Mouse (Mus musculus) spleen, adult 2 months (tissue): ENCODE measurements around the gene Dpp6. TPM values are rescaled to one million over a fixed set of nuclear protein-coding genes. Genes with fewer than 3 reads are reported as not detected.

Experiments
- DNase-seq, 2 experiments: peaks; one replicate each; pipeline versions ENCODE4 v3.0.0 to v3.0.0-alpha.2; 2012 to 2021; ENCODE audit warnings: low spot score in 2 of 2, low read depth in 1 of 2
- H3K27ac ChIP-seq: fragments of 200-500 bp; 2 replicates; pipeline ENCODE4 v1.5.1; 2012; ENCODE audit warnings: low read length, inconsistent platforms; ENCODE audit not compliant: insufficient read depth
- H3K27me3 ChIP-seq: fragments of 200-500 bp; 2 replicates; pipeline ENCODE4 v1.6.1; 2012; ENCODE audit warnings: mild to moderate bottlenecking, moderate library complexity, low read length, inconsistent platforms; ENCODE audit not compliant: control insufficient read depth, insufficient read depth
- H3K36me3 ChIP-seq: fragments of 200-500 bp; 2 replicates; pipeline ENCODE4 v1.6.1; 2012; ENCODE audit warnings: mild to moderate bottlenecking, low read length, inconsistent platforms; ENCODE audit not compliant: control insufficient read depth, insufficient read depth
- H3K4me1 ChIP-seq: fragments of 200-500 bp; 2 replicates; pipeline ENCODE4 v1.6.1; 2011; ENCODE audit warnings: inconsistent platforms; ENCODE audit not compliant: control insufficient read depth, insufficient read depth, insufficient read length
- H3K4me3 ChIP-seq: fragments of 200-500 bp; 2 replicates; pipeline ENCODE4 v1.5.1; 2011; ENCODE audit warnings: mild to moderate bottlenecking, inconsistent platforms; ENCODE audit not compliant: insufficient read depth, insufficient read length; ENCODE audit errors: extremely low read depth
- CTCF ChIP-seq: fragments of 200-500 bp; IDR thresholded peaks from 2 replicates; pipeline ENCODE4 v1.5.1; 2011; ENCODE audit warnings: mild to moderate bottlenecking, inconsistent platforms; ENCODE audit not compliant: insufficient read depth, insufficient read length, insufficient replicate concordance; ENCODE audit errors: extremely low read depth
- POLR2A ChIP-seq: fragments of 200-500 bp; IDR thresholded peaks from 2 replicates; pipeline ENCODE4 v1.6.1; 2011; ENCODE audit warnings: low read depth, low read length, inconsistent platforms
- WGBS: fragments of 180-500 bp; shearing (Covaris S2); methylation state at CpG from one replicate; pipeline ENCODE4 v1.1.7; 2018; 5-methylcytosine and 5-hydroxymethylcytosine counted together
- polyA plus RNA-seq: library from polyadenylated mRNA; depleted of rRNA; stranded (reverse); fragments of >200 nt; gene quantifications from 2 replicates; pipeline ENCODE4 v1.2.3, GENCODE M21; 2012

Dpp6 gene
- polyA plus RNA-seq, 1 experiment: 0.11 TPM

GRCm38 (mm10) chr5:27191242-27191969 lies 374.4 kb downstream of the Dpp6 start:
- no peaks in the 10 kb centered on the region for H3K36me3 ChIP-seq
- TF ChIP-seq POLR2A (no peak), CTCF (no peak)
- no peaks in the 10 kb centered on the region for H3K27me3 ChIP-seq
- WGBS: 83% methylated on average over 5 of the region's 5 CpGs
- DNase-seq: no peak
- no peaks in the 10 kb centered on the region for H3K4me1 ChIP-seq
- no peak overlapping the region for H3K4me3 ChIP-seq
- H3K27ac ChIP-seq: no peak overlapping the region

DNA sequence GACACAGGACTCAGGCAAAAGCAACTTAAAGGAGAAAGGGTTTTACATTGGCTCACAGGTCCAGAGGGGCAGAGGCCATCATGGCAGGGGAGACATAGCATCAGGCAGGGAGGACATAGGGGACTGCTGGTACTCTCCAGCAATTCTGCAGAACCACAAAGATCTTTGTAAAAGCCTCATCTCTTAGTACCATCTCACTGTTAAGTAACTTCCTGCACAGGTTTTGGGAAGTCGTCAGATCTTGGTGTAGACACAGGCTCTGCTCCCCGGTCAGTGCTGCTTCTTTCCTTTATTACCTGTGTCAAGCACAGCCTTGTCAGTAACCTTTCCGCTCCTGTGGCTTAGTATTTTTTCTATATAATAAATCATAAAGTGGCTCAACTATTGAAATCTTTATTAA lies 377.2 kb downstream of the Dpp6 start:
- H3K27ac ChIP-seq: no peak overlapping the region
- 37% methylated on average over 3 of the region's 3 CpGs for WGBS

GRCm38 (mm10) chr5:27194975-27195374 lies 378.0 kb downstream of the Dpp6 start:
- no peak for DNase-seq

More for the DNA sequence above, 377.2 kb downstream of the Dpp6 start:
- Histone ChIP-seq H3K27me3 (no peaks in the 10 kb centered on the region), H3K4me3 (no peak overlapping the region), H3K4me1 (no peaks in the 10 kb centered on the region), H3K36me3 (no peaks in the 10 kb centered on the region)
- TF ChIP-seq CTCF (no peak), POLR2A (no peak)
- DNase-seq: no peak

DNA sequence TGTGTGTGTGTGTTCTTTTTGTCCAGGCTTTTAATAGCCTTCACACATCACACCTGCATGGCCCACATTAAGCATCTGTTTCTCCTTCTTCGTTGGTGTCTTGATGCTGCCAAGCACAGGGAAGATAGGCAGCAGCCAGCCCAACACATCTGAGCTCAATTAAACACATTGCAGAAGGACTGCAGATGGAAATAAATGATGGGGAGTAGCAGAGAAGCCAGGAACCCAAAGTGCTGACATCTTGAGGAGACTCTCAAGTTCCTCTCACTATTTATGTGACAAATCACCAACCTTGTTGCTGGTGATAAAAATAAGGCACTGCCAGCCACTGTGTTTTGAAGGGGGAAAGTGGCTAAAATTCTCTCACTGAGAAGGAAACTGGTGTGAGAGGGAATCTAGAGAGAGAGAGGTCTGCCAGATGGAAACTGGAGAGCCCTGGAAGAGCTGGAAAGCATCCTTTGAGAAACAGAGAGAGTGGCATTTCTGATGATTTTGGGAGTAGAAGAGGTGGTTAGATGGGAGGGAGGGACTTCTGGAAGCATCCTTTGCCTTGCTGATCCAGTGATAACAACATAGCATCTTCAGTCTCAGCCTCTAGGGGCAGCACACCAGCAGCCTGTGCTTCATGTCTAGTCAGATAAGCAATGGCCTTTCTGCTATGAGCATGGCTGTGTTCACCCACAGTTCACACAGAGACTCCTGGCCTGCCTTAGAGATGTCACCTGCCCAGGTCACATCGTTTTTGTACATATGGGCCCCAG lies 383.8 kb downstream of the Dpp6 start:
- Histone ChIP-seq H3K27ac (no peak overlapping the region), H3K4me3 (no peak overlapping the region), H3K36me3 (no peaks in the 10 kb centered on the region), H3K4me1 (no peaks in the 10 kb centered on the region), H3K27me3 (no peaks in the 10 kb centered on the region)
- 57% methylated on average over 2 of the region's 2 CpGs for WGBS
- no peak for TF ChIP-seq POLR2A
- no peak for TF ChIP-seq CTCF
- DNase-seq: no peak

More at GRCm38 (mm10) chr5:27194975-27195374, 378.0 kb downstream of the Dpp6 start:
- H3K27me3 ChIP-seq: no peaks in the 10 kb centered on the region
- no peak overlapping the region for H3K4me3 ChIP-seq
- H3K36me3 ChIP-seq: no peaks in the 10 kb centered on the region
- H3K4me1 ChIP-seq: no peaks in the 10 kb centered on the region
- 0% methylated on average over 1 of the region's 1 CpGs for WGBS
- TF ChIP-seq CTCF (no peak), POLR2A (no peak)
- no peak overlapping the region for H3K27ac ChIP-seq

GRCm38 (mm10) chr5:27203131-27203530 lies 386.1 kb downstream of the Dpp6 start:
- Histone ChIP-seq H3K36me3 (no peaks in the 10 kb centered on the region), H3K4me1 (no peaks in the 10 kb centered on the region), H3K27ac (no peak overlapping the region), H3K27me3 (no peaks in the 10 kb centered on the region), H3K4me3 (no peak overlapping the region)
- TF ChIP-seq POLR2A: no peak
- TF ChIP-seq CTCF: no peak
- no peak for DNase-seq

DNA sequence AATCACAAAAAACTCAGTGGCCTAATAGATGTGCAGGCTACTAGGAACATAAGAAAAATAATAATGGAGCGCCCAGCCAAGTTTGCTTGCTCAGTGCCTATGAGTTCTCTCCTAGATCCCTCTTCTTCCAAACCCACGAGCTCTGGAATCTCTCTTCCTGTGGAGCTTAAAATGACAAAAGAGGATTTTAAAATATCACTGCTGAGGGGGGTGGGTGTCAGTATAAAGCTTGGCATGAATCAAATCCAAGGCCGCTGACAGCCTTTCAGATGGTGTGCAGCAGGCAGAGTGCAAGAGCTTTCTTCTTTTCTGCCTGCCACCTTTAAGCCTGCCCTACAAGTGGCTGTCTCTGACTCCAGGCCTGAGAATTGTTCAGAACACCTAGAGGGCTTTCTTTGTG lies 387.7 kb downstream of the Dpp6 start:
- Histone ChIP-seq H3K4me1 (no peaks in the 10 kb centered on the region), H3K36me3 (no peaks in the 10 kb centered on the region), H3K27me3 (no peaks in the 10 kb centered on the region), H3K4me3 (no peak overlapping the region), H3K27ac (no peak overlapping the region)
- no peak for DNase-seq
- 86% methylated on average over 3 of the region's 3 CpGs for WGBS
- no peak for TF ChIP-seq CTCF
- TF ChIP-seq POLR2A: no peak

- H3K27me3 ChIP-seq: no peaks in the 10 kb centered on the region
- DNase-seq: no peak
- 65% methylated on average over 2 of the region's 2 CpGs for WGBS
- H3K4me3 ChIP-seq: no peak overlapping the region
- H3K27ac ChIP-seq: no peak overlapping the region
- H3K36me3 ChIP-seq: no peaks in the 10 kb centered on the region
- no peaks in the 10 kb centered on the region for H3K4me1 ChIP-seq
- TF ChIP-seq POLR2A (no peak), CTCF (no peak)
Observed at GRCm38 (mm10) chr5:27205754-27206153, 388.8 kb downstream of the Dpp6 start.
